Mouse (Mus musculus): Measurements from ENCODE around the gene Wasf1. TPM values are rescaled to one million over a fixed set of nuclear protein-coding genes. Genes with fewer than 3 reads are reported as not detected.

The Wasf1 gene
- total and polyA plus RNA-seq, 3 experiments: 1.6 to 14.4 TPM; not detected in 1

DNA sequence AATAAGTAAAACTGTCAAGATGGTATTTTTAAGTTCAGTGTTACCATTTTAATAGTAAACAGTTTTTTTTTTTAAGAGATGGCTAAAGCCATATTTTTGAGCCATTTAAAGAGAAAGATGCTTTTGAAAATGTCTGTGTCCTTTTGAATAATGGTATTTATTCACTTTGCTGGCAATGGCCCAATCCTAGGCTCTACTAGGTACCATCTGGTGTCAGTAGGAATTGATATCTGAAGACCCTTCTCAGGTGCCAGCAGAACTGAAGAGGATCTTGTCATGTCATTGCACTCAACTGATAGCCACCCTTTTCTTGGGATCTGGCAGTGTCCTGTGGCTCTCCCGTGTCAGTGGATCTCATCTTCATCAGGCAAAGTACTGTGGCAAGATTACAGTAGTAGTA lies 22.9 kb downstream of the Wasf1 start:
- H3K4me3 ChIP-seq (ENCODE audit: control insufficient read depth in 1 of 2, insufficient read depth in 1 of 2, low read depth in 2 of 2, low read length in 2 of 2): no peak overlapping the region
- no peak for TF ChIP-seq ZNF384 (IDR thresholded peaks at IDR 0.05; ENCODE audit: low read depth, low read length)
- no peak for TF ChIP-seq MXI1 (IDR thresholded peaks at IDR 0.05; ENCODE audit: low read depth, low read length)
- no peak for TF ChIP-seq CTCF (IDR thresholded peaks at IDR 0.05 in 2 of 3, conservative IDR thresholded peaks at IDR 0.05 in 1 of 3; ENCODE audit: control insufficient read depth in 1 of 3, insufficient read depth in 1 of 3, low read depth in 2 of 3, low read length in 3 of 3, poor library complexity in 1 of 3, severe bottlenecking in 1 of 3)
- no peak for TF ChIP-seq UBTF (IDR thresholded peaks at IDR 0.05; ENCODE audit: borderline replicate concordance, insufficient read depth, low read depth, low read length)
- no peak for TF ChIP-seq EP300 (IDR thresholded peaks at IDR 0.05; ENCODE audit: low read depth in 1 of 2, low read length in 2 of 2)
- no peak for TF ChIP-seq MAX (IDR thresholded peaks at IDR 0.05; ENCODE audit: low read length)
- no peak for TF ChIP-seq ETS1 (IDR thresholded peaks at IDR 0.05; ENCODE audit: low read depth, low read length)
- no peak for TF ChIP-seq HCFC1 (IDR thresholded peaks at IDR 0.05; ENCODE audit: low read depth, low read length)
- TF ChIP-seq TCF12 (IDR thresholded peaks at IDR 0.05; ENCODE audit: low read depth, low read length): no peak
- TF ChIP-seq MYB (IDR thresholded peaks at IDR 0.05; ENCODE audit: low read depth, low read length): no peak
- no peak for TF ChIP-seq RCOR1 (IDR thresholded peaks at IDR 0.05; ENCODE audit: low read depth, low read length)
- no peak for TF ChIP-seq POLR2A (IDR thresholded peaks at IDR 0.05; ENCODE audit: control insufficient read depth in 1 of 2, insufficient read depth in 1 of 2, low read depth in 1 of 2, low read length in 2 of 2, poor library complexity in 1 of 2)
- no peak for TF ChIP-seq SMC3 (IDR thresholded peaks at IDR 0.05; ENCODE audit: low read depth, low read length)
- TF ChIP-seq MAFK (IDR thresholded peaks at IDR 0.05; ENCODE audit: borderline replicate concordance, low read depth, low read length): no peak
- no peak for TF ChIP-seq NELFE (IDR thresholded peaks at IDR 0.05; ENCODE audit: low read depth, low read length)
- TF ChIP-seq E2F4 (IDR thresholded peaks at IDR 0.05; ENCODE audit: borderline replicate concordance, low read depth, low read length): no peak
- H3K9ac ChIP-seq (ENCODE audit: control insufficient read depth, low read depth, low read length, poor library complexity, severe bottlenecking): no peak overlapping the region
- no peaks in the 10 kb centered on the region for H3K27me3 ChIP-seq (ENCODE audit: control insufficient read depth in 1 of 2, insufficient read depth in 2 of 2, low read length in 2 of 2)
- peaks cover 0 to 4% of the 10 kb centered on the region in 2 experiments; a peak in 2 of 4 replicates for H3K36me3 ChIP-seq (ENCODE audit: control insufficient read depth in 1 of 2, insufficient read depth in 2 of 2, low read length in 2 of 2)
- H3K27ac ChIP-seq (ENCODE audit: control insufficient read depth, low read depth, low read length): no peak overlapping the region
- no peaks in the 10 kb centered on the region for H3K9me3 ChIP-seq (replicated peaks; ENCODE audit: insufficient read depth, low read length)
- H3K79me2 ChIP-seq (ENCODE audit: control insufficient read depth, insufficient read depth, low read length, poor library complexity): no peaks in the 10 kb centered on the region
- H3K4me1 ChIP-seq (ENCODE audit: control insufficient read depth in 1 of 2, insufficient read depth in 2 of 2, low read length in 2 of 2): no peaks in the 10 kb centered on the region; a peak in 1 of 4 replicates
- DNase-seq (ENCODE audit: low read depth, low spot score): no peak

DNA sequence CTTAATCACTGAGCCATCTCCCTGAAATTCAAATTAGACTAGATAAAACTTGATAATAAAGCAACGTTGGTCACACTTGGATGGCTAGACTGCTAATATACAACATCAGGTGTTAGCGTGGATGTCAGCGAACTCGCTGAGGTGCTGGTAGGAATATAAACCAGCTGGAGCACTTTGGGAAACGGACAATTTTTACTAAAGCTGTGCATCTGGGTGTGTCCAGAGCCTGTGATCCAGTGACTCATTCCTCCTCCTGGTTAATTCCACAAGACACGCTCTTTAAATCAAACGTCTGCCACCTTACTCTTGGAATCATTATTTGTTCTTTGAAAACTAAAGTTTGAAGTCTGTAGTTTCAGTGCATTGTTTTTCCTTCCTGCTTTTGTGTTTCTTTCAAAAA lies 23.5 kb downstream of the Wasf1 start:
- Histone ChIP-seq H3K27me3 (ENCODE audit: control insufficient read depth in 1 of 2, insufficient read depth in 2 of 2, low read length in 2 of 2) (no peaks in the 10 kb centered on the region), H3K27ac (ENCODE audit: control insufficient read depth, low read depth, low read length) (no peak overlapping the region), H3K9me3 (replicated peaks; ENCODE audit: insufficient read depth, low read length) (no peaks in the 10 kb centered on the region), H3K4me1 (ENCODE audit: control insufficient read depth in 1 of 2, insufficient read depth in 2 of 2, low read length in 2 of 2) (no peaks in the 10 kb centered on the region; a peak in 1 of 4 replicates), H3K9ac (ENCODE audit: control insufficient read depth, low read depth, low read length, poor library complexity, severe bottlenecking) (no peak overlapping the region), H3K4me3 (ENCODE audit: control insufficient read depth in 1 of 2, insufficient read depth in 1 of 2, low read depth in 2 of 2, low read length in 2 of 2) (no peak overlapping the region), H3K36me3 (ENCODE audit: control insufficient read depth in 1 of 2, insufficient read depth in 2 of 2, low read length in 2 of 2) (peaks cover 0 to 4% of the 10 kb centered on the region in 2 experiments; a peak in 2 of 4 replicates), H3K79me2 (ENCODE audit: control insufficient read depth, insufficient read depth, low read length, poor library complexity) (no peaks in the 10 kb centered on the region)
- DNase-seq (ENCODE audit: low read depth, low spot score): no peak
- no peak for TF ChIP-seq CTCF (IDR thresholded peaks at IDR 0.05 in 2 of 3, conservative IDR thresholded peaks at IDR 0.05 in 1 of 3; ENCODE audit: control insufficient read depth in 1 of 3, insufficient read depth in 1 of 3, low read depth in 2 of 3, low read length in 3 of 3, poor library complexity in 1 of 3, severe bottlenecking in 1 of 3)
- TF ChIP-seq POLR2A (IDR thresholded peaks at IDR 0.05; ENCODE audit: control insufficient read depth in 1 of 2, insufficient read depth in 1 of 2, low read depth in 1 of 2, low read length in 2 of 2, poor library complexity in 1 of 2): no peak
- no peak for TF ChIP-seq ZNF384 (IDR thresholded peaks at IDR 0.05; ENCODE audit: low read depth, low read length)
- TF ChIP-seq TAL1 (IDR thresholded peaks at IDR 0.05; ENCODE audit: low read length): no peak
- no peak for TF ChIP-seq CHD2 (IDR thresholded peaks at IDR 0.05; ENCODE audit: low read length)
- no peak for TF ChIP-seq HCFC1 (IDR thresholded peaks at IDR 0.05; ENCODE audit: low read depth, low read length)

All from MEL (cell line).